ENCODE assay signal across 27 mouse cellular contexts in the genomic region with DNA sequence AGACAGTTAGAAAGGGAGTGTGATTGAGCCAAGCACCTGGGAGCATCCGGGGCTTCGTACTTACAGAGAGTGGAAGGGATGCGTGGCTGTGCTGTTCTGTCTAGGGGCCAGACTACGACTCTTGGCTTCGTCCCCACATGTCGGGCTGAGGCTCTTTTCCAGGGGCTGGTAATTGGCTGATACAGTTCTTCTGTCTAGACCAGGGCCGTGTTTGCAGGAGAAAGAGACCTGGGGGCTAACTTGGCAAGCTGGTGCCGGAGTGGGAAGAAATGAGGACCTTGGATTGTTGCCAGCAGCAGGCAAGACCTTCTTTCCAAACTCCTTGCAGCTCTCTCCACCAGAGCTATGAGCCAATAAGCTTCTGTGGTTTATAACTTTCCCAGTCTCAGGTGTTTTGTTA. TPM values are rescaled to one million over a fixed set of nuclear protein-coding genes. Genes with fewer than 3 reads are reported as not detected.
DNase-seq lines count a peak whose midpoint lies in the region; ATAC-seq and TF ChIP-seq lines count a peak whose summit lies in the region.
"Had no signal": no experiment of that assay in that cellular context is flagged by ENCODE, and none has a peak within 500 bp of the region (broad histone marks: within the 10 kb centered on the region; RNA-seq: fewer than 3 reads in every experiment).

No protein-coding gene starts in this region.

- H3K4me3 ChIP-seq in forebrain, embryonic 16.5 days (replicated peaks; ENCODE audit: low read length): no peak overlapping the region
- no peak overlapping the region for H3K4me3 ChIP-seq in forebrain, embryonic 15.5 days
- H3K4me3 ChIP-seq in hindbrain, embryonic 16.5 days (ENCODE audit: low read length): no peak overlapping the region
- H3K4me3 ChIP-seq in hindbrain, embryonic 13.5 days: no peak overlapping the region
- H3K4me3 ChIP-seq in lung, embryonic 14.5 days (ENCODE audit: low read depth, low read length): no peak overlapping the region
- no peak overlapping the region for H3K4me3 ChIP-seq in lung, postnatal 0 days (ENCODE audit: low read depth, low read length)
- H3K4me3 ChIP-seq: limb, embryonic 12.5 days; myocyte; neural tube, embryonic 12.5 days had no signal

- H3K27me3 ChIP-seq in forebrain, embryonic 16.5 days (replicated peaks; ENCODE audit: control insufficient read depth, insufficient read depth, low read length): no peaks in the 10 kb centered on the region
- no peaks in the 10 kb centered on the region; the same call in 1 of the 2 replicates for H3K27me3 ChIP-seq in forebrain, embryonic 15.5 days
- no peaks in the 10 kb centered on the region for H3K27me3 ChIP-seq in hindbrain, embryonic 16.5 days (replicated peaks; ENCODE audit: control insufficient read depth, insufficient read depth, low read length)
- H3K27me3 ChIP-seq in hindbrain, embryonic 13.5 days: 0 out of 2 replicates have a peak, but pooled peaks cover 3% of the 10 kb centered on the region
- no peaks in the 10 kb centered on the region for H3K27me3 ChIP-seq in lung, embryonic 14.5 days (ENCODE audit: insufficient read depth, low read length)
- no peaks in the 10 kb centered on the region for H3K27me3 ChIP-seq in lung, postnatal 0 days (replicated peaks; ENCODE audit: insufficient read depth, low read length)
- H3K27me3 ChIP-seq: neural tube, embryonic 12.5 days had no signal

- H3K4me1 ChIP-seq in forebrain, embryonic 16.5 days (replicated peaks; ENCODE audit: control insufficient read depth, insufficient read depth, low read length): 0 out of 2 replicates have a peak, but pooled peaks cover 3% of the 10 kb centered on the region
- peaks cover under 1% of the 10 kb centered on the region for H3K4me1 ChIP-seq in forebrain, embryonic 15.5 days
- no peaks in the 10 kb centered on the region for H3K4me1 ChIP-seq in hindbrain, embryonic 16.5 days (ENCODE audit: control insufficient read depth, insufficient read depth, low read depth, low read length)
- H3K4me1 ChIP-seq in hindbrain, embryonic 13.5 days (replicated peaks): peaks cover under 1% of the 10 kb centered on the region
- H3K4me1 ChIP-seq in lung, embryonic 14.5 days (ENCODE audit: insufficient read depth): no peaks in the 10 kb centered on the region
- no peaks in the 10 kb centered on the region for H3K4me1 ChIP-seq in lung, postnatal 0 days (ENCODE audit: insufficient read depth, low read depth, low read length)

- 0 out of 2 replicates have a peak, but pooled peaks have one; percentile 28 for ATAC-seq in forebrain, embryonic 16.5 days
- no peak; the same call in 1 of the 2 replicates for ATAC-seq in forebrain, embryonic 15.5 days (replicated peaks)
- ATAC-seq in hindbrain, embryonic 16.5 days: peak; percentile 58; the same call in 1 of the 2 replicates
- ATAC-seq in hindbrain, embryonic 13.5 days (ENCODE audit: low FRiP score): no peak
- ATAC-seq in lung, embryonic 14.5 days (ENCODE audit: insufficient read depth): no peak
- no peak for ATAC-seq in lung, postnatal 0 days
- ATAC-seq: intestine, postnatal 0 days; midbrain, embryonic 16.5 days had no signal

- 33% methylated on average over 8 of the region's 8 CpGs for WGBS in forebrain, embryonic 16.5 days
- 45% methylated on average over 8 of the region's 8 CpGs for whole genome bisulfite sequencing in forebrain, embryonic 15.5 days
- WGBS in hindbrain, embryonic 16.5 days: 55% methylated on average over 8 of the region's 8 CpGs
- 63% methylated on average over 8 of the region's 8 CpGs for WGBS in hindbrain, embryonic 13.5 days
- WGBS in lung, embryonic 14.5 days: 60% methylated on average over 8 of the region's 8 CpGs
- 48% methylated on average over 8 of the region's 8 CpGs for WGBS in lung, postnatal 0 days

- no peak overlapping the region for H3K9ac ChIP-seq in forebrain, embryonic 16.5 days (replicated peaks; ENCODE audit: low read depth, low read length)
- H3K9ac ChIP-seq in forebrain, embryonic 15.5 days (replicated peaks): no peak overlapping the region
- no peak overlapping the region for H3K9ac ChIP-seq in hindbrain, embryonic 16.5 days (ENCODE audit: low read depth, low read length)
- H3K9ac ChIP-seq in hindbrain, embryonic 13.5 days: no peak overlapping the region
- no peak overlapping the region for H3K9ac ChIP-seq in lung, embryonic 14.5 days
- H3K9ac ChIP-seq in lung, postnatal 0 days (replicated peaks; ENCODE audit: low read depth): no peak overlapping the region
- H3K9ac ChIP-seq: limb, embryonic 12.5 days; neural tube, embryonic 12.5 days had no signal

- no peak overlapping the region for H3K27ac ChIP-seq in forebrain, embryonic 16.5 days (ENCODE audit: low read length)
- H3K27ac ChIP-seq in forebrain, embryonic 15.5 days (replicated peaks): no peak overlapping the region
- no peak overlapping the region for H3K27ac ChIP-seq in hindbrain, embryonic 16.5 days (ENCODE audit: low read depth, low read length)
- H3K27ac ChIP-seq in hindbrain, embryonic 13.5 days: no peak overlapping the region
- H3K27ac ChIP-seq in lung, embryonic 14.5 days (ENCODE audit: low read depth): no peak overlapping the region
- no peak overlapping the region for H3K27ac ChIP-seq in lung, postnatal 0 days (ENCODE audit: low read length)
- H3K27ac ChIP-seq: limb, embryonic 12.5 days; macrophage; neural tube, embryonic 12.5 days had no signal

- TF ChIP-seq POLR2A in brain, embryonic 14.5 days (IDR thresholded peaks at IDR 0.05; ENCODE audit: borderline replicate concordance, extremely low read depth, insufficient read depth, insufficient read length, poor library complexity, severe bottlenecking): no peak

- no peaks in the 10 kb centered on the region for H3K9me3 ChIP-seq in forebrain, embryonic 16.5 days (ENCODE audit: control insufficient read depth, low read length)
- no peaks in the 10 kb centered on the region for H3K9me3 ChIP-seq in forebrain, embryonic 15.5 days
- H3K9me3 ChIP-seq in hindbrain, embryonic 16.5 days (ENCODE audit: control insufficient read depth, low read length): no peaks in the 10 kb centered on the region
- no peaks in the 10 kb centered on the region for H3K9me3 ChIP-seq in hindbrain, embryonic 13.5 days
- H3K9me3 ChIP-seq in lung, embryonic 14.5 days (ENCODE audit: low read depth, low read length): no peaks in the 10 kb centered on the region
- H3K9me3 ChIP-seq in lung, postnatal 0 days (ENCODE audit: low read length): no peaks in the 10 kb centered on the region
- H3K9me3 ChIP-seq: limb, embryonic 12.5 days; neural tube, embryonic 12.5 days had no signal

- no peak for TF ChIP-seq CTCF in lung, embryonic 14.5 days (IDR thresholded peaks at IDR 0.05; ENCODE audit: low read depth)
- no peak for TF ChIP-seq CTCF in lung, postnatal 0 days (IDR thresholded peaks at IDR 0.05)
- TF ChIP-seq CTCF in brain, embryonic 14.5 days (IDR thresholded peaks at IDR 0.05; ENCODE audit: borderline replicate concordance, extremely low read depth, insufficient read depth, insufficient read length): no peak

- peak; percentile 44 for DNase-seq in lung, embryonic 14.5 days
- DNase-seq in lung, postnatal 0 days (ENCODE audit: low spot score): no peak
- DNase-seq in brain, embryonic 14.5 days (ENCODE audit: low read depth): peak; percentile 84
- DNase-seq in frontal cortex, postnatal 36 days (ENCODE audit: low spot score in 2 of 2): no peak
- DNase-seq: adrenal gland, postnatal 25 days; B cell, adult 2 months; cerebellum, adult 18-20 months; cerebellum, postnatal 25 days; gastrocnemius, postnatal 10 days; heart, postnatal 14 days; kidney, adult 9 months; kidney, postnatal 10 days; layer of hippocampus, postnatal 36 days; right cerebral cortex, adult 18-20 months; spleen, adult 18-20 months; thymus, postnatal 14 days had no signal

- H3K36me3 ChIP-seq in forebrain, embryonic 16.5 days (ENCODE audit: control insufficient read depth, insufficient read depth): no peaks in the 10 kb centered on the region
- H3K36me3 ChIP-seq in forebrain, embryonic 15.5 days: no peaks in the 10 kb centered on the region
- H3K36me3 ChIP-seq in hindbrain, embryonic 16.5 days (ENCODE audit: control insufficient read depth, insufficient read depth, low read length): no peaks in the 10 kb centered on the region
- no peaks in the 10 kb centered on the region for H3K36me3 ChIP-seq in hindbrain, embryonic 13.5 days
- H3K36me3 ChIP-seq in lung, embryonic 14.5 days (ENCODE audit: insufficient read depth): no peaks in the 10 kb centered on the region
- H3K36me3 ChIP-seq in lung, postnatal 0 days (ENCODE audit: insufficient read depth, low read length): no peaks in the 10 kb centered on the region
- H3K36me3 ChIP-seq: limb, embryonic 12.5 days; neural tube, embryonic 12.5 days had no signal

- H3K4me2 ChIP-seq in forebrain, embryonic 16.5 days (ENCODE audit: low read length): no peak overlapping the region
- no peak overlapping the region for H3K4me2 ChIP-seq in forebrain, embryonic 15.5 days (replicated peaks)
- no peak overlapping the region for H3K4me2 ChIP-seq in hindbrain, embryonic 16.5 days (ENCODE audit: low read length)
- no peak overlapping the region for H3K4me2 ChIP-seq in hindbrain, embryonic 13.5 days
- H3K4me2 ChIP-seq in lung, embryonic 14.5 days: no peak overlapping the region
- H3K4me2 ChIP-seq in lung, postnatal 0 days (replicated peaks; ENCODE audit: low read depth, low read length): no peak overlapping the region
- H3K4me2 ChIP-seq: limb, embryonic 12.5 days; liver, embryonic 11.5 days; neural tube, embryonic 12.5 days had no signal

- TF ChIP-seq EP300 in lung, postnatal 0 days (IDR thresholded peaks at IDR 0.05): no peak

RNA-seq across cellular contexts. Expression of a gene that starts 25.9 kb away (rescaled TPM):
- polyA plus RNA-seq in forebrain, embryonic 16.5 days (2015; fragmentation: Nextera tagmentation; extraction: Ambion mirVana): 64.0 and 72.2 TPM in 2 replicates
- 65.4 and 68.7 TPM in 2 replicates for polyA plus RNA-seq in forebrain, embryonic 15.5 days (2015; fragmentation: Nextera tagmentation; extraction: Ambion mirVana)
- polyA plus RNA-seq in hindbrain, embryonic 16.5 days (2015; fragmentation: Nextera tagmentation; extraction: Ambion mirVana): 37.6 and 58.2 TPM in 2 replicates
- polyA plus RNA-seq in hindbrain, embryonic 13.5 days (2015; fragmentation: Nextera tagmentation; extraction: Ambion mirVana): 69.3 and 71.7 TPM in 2 replicates
- polyA plus RNA-seq in lung, embryonic 14.5 days (2014; fragmentation: Nextera tagmentation; extraction: Ambion mirVana): 87.3 and 89.6 TPM in 2 replicates
- polyA plus RNA-seq in lung, postnatal 0 days (2015; fragmentation: Nextera tagmentation; extraction: Ambion mirVana): 116 and 129 TPM in 2 replicates
- polyA plus RNA-seq in brain, embryonic 14.5 days (2012; rRNA removed): 65.6 and 69.2 TPM in 2 replicates

Comparison
In these comparisons a context has a peak if more than half of its experiments do, and no peak if none do; other contexts are left out.
1. ATAC-seq: peak in forebrain, embryonic 16.5 days (single experiment) and hindbrain, embryonic 16.5 days (single experiment); none in forebrain, embryonic 15.5 days (single experiment), hindbrain, embryonic 13.5 days (single experiment), lung, embryonic 14.5 days (single experiment) and lung, postnatal 0 days (single experiment).
2. DNase-seq: peak in lung, embryonic 14.5 days (single experiment) and brain, embryonic 14.5 days (single experiment); none in lung, postnatal 0 days (single experiment) and frontal cortex, postnatal 36 days (0 of 2).